Mouse (Mus musculus): ENCODE results near the gene Itga6.

DNA sequence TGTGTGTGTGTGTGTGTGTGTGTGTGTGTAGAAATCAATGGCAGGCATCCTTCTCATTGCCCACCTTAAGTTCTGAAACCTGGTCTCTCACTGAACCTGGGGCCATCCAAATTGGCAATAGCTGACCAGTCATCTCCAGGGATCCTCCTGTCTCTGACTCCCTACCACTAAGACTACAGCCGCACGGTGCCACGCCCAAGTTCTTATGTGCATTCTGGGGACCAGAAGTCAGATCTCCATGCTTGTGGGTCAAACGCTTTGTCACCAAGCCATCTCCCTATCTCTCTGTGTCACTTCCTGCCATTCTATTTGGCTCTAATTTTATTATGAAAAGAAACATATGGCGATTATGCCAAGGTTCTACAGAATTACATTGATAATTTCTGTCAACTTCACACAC is 28.3 kb downstream of the Itga6 start:
- no peak for TF ChIP-seq EP300 (IDR thresholded peaks at IDR 0.05)
- TF ChIP-seq CTCF (IDR thresholded peaks at IDR 0.05): no peak

Measured in lung, postnatal 0 days (tissue).